Comparison of ENCODE assay signal across 9 mouse cellular contexts in genomic region chr2:152942898-152943515, GRCm38 (mm10). TPM values are rescaled to one million over a fixed set of nuclear protein-coding genes. Genes with fewer than 3 reads are reported as not detected.
A peak's percentile ranks its signal among the peaks of the same experiment; 100 is the strongest.
DNase-seq lines count a peak whose midpoint lies in the region; ATAC-seq and TF ChIP-seq lines count a peak whose summit lies in the region.
"Had no signal": no experiment of that assay in that cellular context is flagged by ENCODE, and none has a peak within 500 bp of the region (broad histone marks: within the 10 kb centered on the region; RNA-seq: fewer than 3 reads in every experiment).

No protein-coding gene starts in this region.

- no peaks in the 10 kb centered on the region for H3K79me2 ChIP-seq in C2C12 (ENCODE audit: control insufficient read depth, insufficient read depth)

- no peaks in the 10 kb centered on the region for H3K9me3 ChIP-seq in forebrain, embryonic 11.5 days (ENCODE audit: control insufficient read depth, low read length)
- H3K9me3 ChIP-seq in liver, embryonic 14.5 days (ENCODE audit: control insufficient read depth, low read length) = no peaks in the 10 kb centered on the region
- H3K9me3 ChIP-seq: G1E had no signal

- peak overlapping the region; percentile 29 for H3K9ac ChIP-seq in forebrain, embryonic 11.5 days (ENCODE audit: low read length)
- no peak overlapping the region for H3K9ac ChIP-seq in liver, embryonic 14.5 days (replicated peaks)

- H3K4me1 ChIP-seq in forebrain, embryonic 11.5 days (replicated peaks; ENCODE audit: control insufficient read depth, insufficient read depth, low read length) = peaks cover 5% of the 10 kb centered on the region; the same call in 1 of the 2 replicates
- no peaks in the 10 kb centered on the region for H3K4me1 ChIP-seq in liver, embryonic 14.5 days (replicated peaks; ENCODE audit: control insufficient read depth in 2 of 2, insufficient read depth in 2 of 2, low read length in 1 of 2)

- peak; percentile 41 for ATAC-seq in frontal cortex, adult (ENCODE audit: low TSS enrichment)
- no peak for ATAC-seq in forebrain, embryonic 11.5 days (replicated peaks; ENCODE audit: low FRiP score)
- no peak for ATAC-seq in liver, embryonic 14.5 days (ENCODE audit: insufficient read depth)
- no peak for ATAC-seq in inflammation-experienced regulatory T-cells, adult 6 months
- no peak for ATAC-seq in erythroblast, adult 5-6 weeks (replicated peaks; ENCODE audit: low FRiP score, poor library complexity, severe bottlenecking)

- under 1% methylated on average over 63 of the region's 65 CpGs for WGBS in forebrain, embryonic 11.5 days
- 1% methylated on average over 56 of the region's 65 CpGs for WGBS in liver, embryonic 14.5 days (ENCODE audit: insufficient replicate concordance)

- H3K79me3 ChIP-seq in C2C12 (ENCODE audit: low read depth) = no peaks in the 10 kb centered on the region

- peaks cover 66% of the 10 kb centered on the region for H3K27me3 ChIP-seq in C2C12 (ENCODE audit: control insufficient read depth, insufficient read depth, insufficient read length)
- peaks cover 45% of the 10 kb centered on the region for H3K27me3 ChIP-seq in forebrain, embryonic 11.5 days (ENCODE audit: control insufficient read depth, insufficient read depth, low read length)
- peaks cover 37% of the 10 kb centered on the region for H3K27me3 ChIP-seq in liver, embryonic 14.5 days (ENCODE audit: control insufficient read depth, insufficient read depth, low read length)

- peak overlapping the region; percentile 44 for H3ac ChIP-seq in C2C12 (ENCODE audit: control insufficient read depth, insufficient read length, low read depth)

- H3K4me3 ChIP-seq in C2C12 (ENCODE audit: insufficient read depth, poor library complexity, severe bottlenecking) = no peak overlapping the region
- peak overlapping the region; percentile 36 for H3K4me3 ChIP-seq in forebrain, embryonic 11.5 days (ENCODE audit: low read depth, low read length)
- no peak overlapping the region; a peak in 1 of 4 replicates for H3K4me3 ChIP-seq in liver, embryonic 14.5 days (ENCODE audit: insufficient read depth in 1 of 2, low read depth in 2 of 2, low read length in 2 of 2)

- no peaks in the 10 kb centered on the region for H3K36me3 ChIP-seq in C2C12 (ENCODE audit: control insufficient read depth, insufficient read depth)
- H3K36me3 ChIP-seq in forebrain, embryonic 11.5 days (ENCODE audit: control insufficient read depth, insufficient read depth, low read length) = no peaks in the 10 kb centered on the region
- H3K36me3 ChIP-seq in liver, embryonic 14.5 days (replicated peaks; ENCODE audit: control insufficient read depth, insufficient read depth, low read depth) = no peaks in the 10 kb centered on the region
- H3K36me3 ChIP-seq: G1E had no signal

- TF ChIP-seq EP300 in liver, embryonic 14.5 days (IDR thresholded peaks at IDR 0.05; ENCODE audit: low read depth) = no peak

- no peak overlapping the region for H3K27ac ChIP-seq in forebrain, embryonic 11.5 days (ENCODE audit: low read depth, low read length)
- no peak overlapping the region for H3K27ac ChIP-seq in liver, embryonic 14.5 days

- no peak for TF ChIP-seq CTCF in C2C12 (IDR thresholded peaks at IDR 0.05; ENCODE audit: control insufficient read depth, insufficient read depth, insufficient read length)
- TF ChIP-seq CTCF in liver, embryonic 14.5 days (IDR thresholded peaks at IDR 0.05; ENCODE audit: low read depth) = no peak

- H3K4me2 ChIP-seq in forebrain, embryonic 11.5 days (ENCODE audit: low read depth, low read length, severe bottlenecking) = peak overlapping the region; percentile 78
- peak overlapping the region; percentile 26; the same call in 1 of the 2 replicates for H3K4me2 ChIP-seq in liver, embryonic 14.5 days (ENCODE audit: low read depth)

- no peak for DNase-seq in frontal cortex, postnatal 10 days (ENCODE audit: low spot score in 2 of 2)
- DNase-seq in forebrain, embryonic 11.5 days (ENCODE audit: low spot score) = no peak
- DNase-seq in liver, embryonic 14.5 days (ENCODE audit: low read depth in 3 of 3, low spot score in 3 of 3) = no peak
- DNase-seq in adipocyte (ENCODE audit: low spot score) = no peak

TF ChIP-seq in C2C12, 6 proteins besides CTCF, POLR2A, EP300 and RAD21:
- TF ChIP-seq MYOG (IDR thresholded peaks at IDR 0.05; ENCODE audit: control insufficient read depth, extremely low read depth, insufficient read length) (no peak), MYOD1 (IDR thresholded peaks at IDR 0.05; ENCODE audit: control insufficient read depth, insufficient read length, low read depth) (no peak)

RNA-seq across cellular contexts. Expression of gene Dusp15, which starts 8.5 kb away (rescaled TPM):
- polyA plus RNA-seq in C2C12 (2012; fragmentation: generic; extraction: Trizol) = 0.06 TPM
- polyA plus RNA-seq in forebrain, embryonic 11.5 days (2014; fragmentation: Nextera tagmentation; extraction: Ambion mirVana) = 0.80 and 0.99 TPM in 2 replicates
- 0.02 and 0.05 TPM in 2 replicates for polyA plus RNA-seq in liver, embryonic 14.5 days (2012; rRNA removed)
- not detected in 2 replicates for polyA plus RNA-seq in liver, embryonic 14.5 days (2014; fragmentation: Nextera tagmentation; extraction: Ambion mirVana)
- polyA plus RNA-seq in inflammation-experienced regulatory T-cells, adult 6 months (2017; shearing (Covaris generic)) = not detected
- total RNA-seq in erythroblast, adult 5-6 weeks (2015; ENCODE audit: low replicate concordance) = not detected in 2 replicates
- 0.17 TPM in 1 of 2 replicates, not detected in the other for total RNA-seq in erythroblast, adult 5-6 weeks (2017; ENCODE audit: low replicate concordance)
- polyA plus RNA-seq: G1E had no signal

RNA-seq across cellular contexts. Expression of gene Foxs1, which starts 10.0 kb away (rescaled TPM):
- 55.0 TPM for polyA plus RNA-seq in C2C12 (2012; fragmentation: generic; extraction: Trizol)
- 1.4 and 2.3 TPM in 2 replicates for polyA plus RNA-seq in forebrain, embryonic 11.5 days (2014; fragmentation: Nextera tagmentation; extraction: Ambion mirVana)
- 0.08 and 0.18 TPM in 2 replicates for polyA plus RNA-seq in liver, embryonic 14.5 days (2012; rRNA removed)
- polyA plus RNA-seq in liver, embryonic 14.5 days (2014; fragmentation: Nextera tagmentation; extraction: Ambion mirVana) = 0.08 and 0.10 TPM in 2 replicates
- polyA plus RNA-seq in inflammation-experienced regulatory T-cells, adult 6 months (2017; shearing (Covaris generic)) = not detected
- not detected in 2 replicates for total RNA-seq in erythroblast, adult 5-6 weeks (2015; ENCODE audit: low replicate concordance)
- total RNA-seq in erythroblast, adult 5-6 weeks (2017; ENCODE audit: low replicate concordance) = not detected in 2 replicates
- total RNA-seq: G1E had no signal
- polyA plus RNA-seq: G1E had no signal

RNA-seq across cellular contexts. Expression of gene Ttll9, which starts 19.3 kb away (rescaled TPM):
- polyA plus RNA-seq in C2C12 (2012; fragmentation: generic; extraction: Trizol) = 0.16 TPM
- polyA plus RNA-seq in forebrain, embryonic 11.5 days (2014; fragmentation: Nextera tagmentation; extraction: Ambion mirVana) = 1.5 and 1.6 TPM in 2 replicates
- 0.05 and 0.11 TPM in 2 replicates for polyA plus RNA-seq in liver, embryonic 14.5 days (2012; rRNA removed)
- polyA plus RNA-seq in liver, embryonic 14.5 days (2014; fragmentation: Nextera tagmentation; extraction: Ambion mirVana) = 0.08 and 0.18 TPM in 2 replicates
- polyA plus RNA-seq in inflammation-experienced regulatory T-cells, adult 6 months (2017; shearing (Covaris generic)) = 1 to 10 TPM in 2 of 3 experiments, under 1 TPM in 1; 0.92 to 1.6 (median 1.0) TPM
- 0.38 TPM in 1 of 2 replicates, not detected in the other for total RNA-seq in erythroblast, adult 5-6 weeks (2015; ENCODE audit: low replicate concordance)
- not detected in 2 replicates for total RNA-seq in erythroblast, adult 5-6 weeks (2017; ENCODE audit: low replicate concordance)
- total RNA-seq: G1E had no signal
- polyA plus RNA-seq: G1E had no signal

RNA-seq across cellular contexts. Expression of gene Mylk2, which starts 31.9 kb away (rescaled TPM):
- 3.9 TPM for polyA plus RNA-seq in C2C12 (2012; fragmentation: generic; extraction: Trizol)
- polyA plus RNA-seq in forebrain, embryonic 11.5 days (2014; fragmentation: Nextera tagmentation; extraction: Ambion mirVana) = not detected in 2 replicates
- 0.02 TPM in 1 of 2 replicates, not detected in the other for polyA plus RNA-seq in liver, embryonic 14.5 days (2012; rRNA removed)
- not detected in 2 replicates for polyA plus RNA-seq in liver, embryonic 14.5 days (2014; fragmentation: Nextera tagmentation; extraction: Ambion mirVana)
- not detected for polyA plus RNA-seq in inflammation-experienced regulatory T-cells, adult 6 months (2017; shearing (Covaris generic))
- not detected in 2 replicates for total RNA-seq in erythroblast, adult 5-6 weeks (2015; ENCODE audit: low replicate concordance)
- not detected in 2 replicates for total RNA-seq in erythroblast, adult 5-6 weeks (2017; ENCODE audit: low replicate concordance)
- polyA plus RNA-seq: G1E had no signal

Comparison
In these comparisons a context has a peak if more than half of its experiments do, and no peak if none do; other contexts are left out.
1. RNA of gene Foxs1, which starts 10.0 kb away (polyA plus RNA-seq): 55.0 TPM in C2C12 (single experiment); 1.4 to 2.3 TPM in forebrain, embryonic 11.5 days, 0.08 to 0.18 TPM in liver, embryonic 14.5 days and not detected in inflammation-experienced regulatory T-cells, adult 6 months; every median in the first group is over 10 times any median in the second.